Mouse (Mus musculus) MEL (cell line): ENCODE measurements around the gene Mov10. TPM values are rescaled to one million over a fixed set of nuclear protein-coding genes. Genes with fewer than 3 reads are reported as not detected.

ENCODE experiments used
- DNase-seq: peaks from one replicate; pipeline ENCODE4 v3.0.0; 2011; ENCODE audit warnings: low read depth, low spot score
- H3K27ac ChIP-seq: 2 replicates; pipeline ENCODE4 v1.5.1; 2012; ENCODE audit warnings: low read depth, mild to moderate bottlenecking, control low read depth, low read length, moderate library complexity; ENCODE audit not compliant: control insufficient read depth
- H3K27me3 ChIP-seq, 2 experiments: fragments of 150-350 bp in 1 of 2; sonication (generic) in 1 of 2; 2 replicates each; pipeline ENCODE4 v1.6.1; 2012; ENCODE audit warnings: low read length in 2 of 2, mild to moderate bottlenecking in 2 of 2, improper control_type of control experiment in 1 of 2, moderate library complexity in 1 of 2; ENCODE audit not compliant: insufficient read depth in 2 of 2, control insufficient read depth in 1 of 2
- H3K36me3 ChIP-seq, 2 experiments: 2 replicates each; pipeline ENCODE4 v1.6.1; 2012 to 2014; ENCODE audit warnings: low read length in 2 of 2, improper control_type of control experiment in 1 of 2, inconsistent platforms in 1 of 2, mild to moderate bottlenecking in 1 of 2; ENCODE audit not compliant: insufficient read depth in 2 of 2, control insufficient read depth in 1 of 2
- H3K4me1 ChIP-seq, 2 experiments: fragments of 150-350 bp in 1 of 2; sonication (generic) in 1 of 2; 2 replicates each; pipeline ENCODE4 v1.6.1; 2012; ENCODE audit warnings: low read length in 2 of 2, improper control_type of control experiment in 1 of 2, mild to moderate bottlenecking in 1 of 2; ENCODE audit not compliant: insufficient read depth in 2 of 2, control insufficient read depth in 1 of 2
- H3K4me3 ChIP-seq, 2 experiments: fragments of 150-350 bp in 1 of 2; sonication (generic) in 1 of 2; 2 replicates each; pipeline ENCODE4 v1.5.1; 2012; ENCODE audit warnings: low read depth in 2 of 2, low read length in 2 of 2, mild to moderate bottlenecking in 2 of 2, moderate library complexity in 2 of 2, control low read depth in 1 of 2, improper control_type of control experiment in 1 of 2; ENCODE audit not compliant: control insufficient read depth in 1 of 2, insufficient read depth in 1 of 2
- H3K79me2 ChIP-seq: 2 replicates; pipeline ENCODE4 v1.6.1; 2012; ENCODE audit warnings: mild to moderate bottlenecking, low read length, moderate library complexity; ENCODE audit not compliant: control insufficient read depth, poor library complexity, insufficient read depth
- H3K9ac ChIP-seq: 2 replicates; pipeline ENCODE4 v1.6.1; 2012; ENCODE audit warnings: low read depth, mild to moderate bottlenecking, control low read depth, low read length, moderate library complexity; ENCODE audit not compliant: control insufficient read depth, poor library complexity, severe bottlenecking
- H3K9me3 ChIP-seq: fragments of 150-350 bp; sonication (generic); replicated peaks from 2 replicates; pipeline ENCODE4 v1.6.1; 2012; ENCODE audit warnings: mild to moderate bottlenecking, low read length, improper control_type of control experiment, moderate library complexity; ENCODE audit not compliant: insufficient read depth
- BHLHE40 ChIP-seq: IDR thresholded peaks from 2 replicates; pipeline ENCODE4 v1.6.1; 2012; ENCODE audit warnings: low read depth, mild to moderate bottlenecking, inconsistent platforms, low read length, improper control_type of control experiment, borderline replicate concordance
- CHD1 ChIP-seq: IDR thresholded peaks from 2 replicates; pipeline ENCODE4 v1.6.1; 2012; ENCODE audit warnings: low read depth, mild to moderate bottlenecking, inconsistent platforms, low read length, improper control_type of control experiment
- CHD2 ChIP-seq: IDR thresholded peaks from 2 replicates; pipeline ENCODE4 v1.6.1; 2011; ENCODE audit warnings: low read length, improper control_type of control experiment
- CTCF ChIP-seq, 3 experiments: IDR thresholded peaks in 2 of 3; conservative IDR thresholded peaks in 1 of 3; 2 replicates each; pipeline ENCODE4 v1.5.1; 2011 to 2012; ENCODE audit warnings: low read length in 3 of 3, low read depth in 2 of 3, mild to moderate bottlenecking in 2 of 3, improper control_type of control experiment in 1 of 3, inconsistent platforms in 1 of 3, mixed read lengths in 1 of 3, moderate library complexity in 1 of 3; ENCODE audit not compliant: control insufficient read depth in 1 of 3, insufficient read depth in 1 of 3, poor library complexity in 1 of 3, severe bottlenecking in 1 of 3
- E2F4 ChIP-seq: IDR thresholded peaks from 2 replicates; pipeline ENCODE4 v1.6.1; 2011; ENCODE audit warnings: low read depth, low read length, improper control_type of control experiment, borderline replicate concordance
- ELF1 ChIP-seq: IDR thresholded peaks from 2 replicates; pipeline ENCODE4 v1.6.1; 2014; ENCODE audit warnings: low read depth, mild to moderate bottlenecking, inconsistent platforms, low read length, improper control_type of control experiment, moderate library complexity
- EP300 ChIP-seq, 2 experiments: IDR thresholded peaks; 2 replicates each; pipeline ENCODE4 v1.6.1; 2011; ENCODE audit warnings: improper control_type of control experiment in 2 of 2, low read length in 2 of 2, low read depth in 1 of 2, mild to moderate bottlenecking in 1 of 2
- ETS1 ChIP-seq: IDR thresholded peaks from 2 replicates; pipeline ENCODE4 v1.6.1; 2012; ENCODE audit warnings: low read depth, mild to moderate bottlenecking, inconsistent platforms, low read length, improper control_type of control experiment, moderate library complexity
- GABPA ChIP-seq: IDR thresholded peaks from 2 replicates; pipeline ENCODE4 v1.6.1; 2012; ENCODE audit warnings: low read depth, mild to moderate bottlenecking, inconsistent platforms, low read length, improper control_type of control experiment, moderate library complexity
- GATA1 ChIP-seq: IDR thresholded peaks from 2 replicates; pipeline ENCODE4 v1.6.1; 2011; ENCODE audit warnings: low read depth, low read length, improper control_type of control experiment
- HCFC1 ChIP-seq: IDR thresholded peaks from 2 replicates; pipeline ENCODE4 v1.6.1; 2012; ENCODE audit warnings: low read depth, mild to moderate bottlenecking, inconsistent platforms, low read length, improper control_type of control experiment, moderate library complexity
- JUND ChIP-seq: IDR thresholded peaks from 2 replicates; pipeline ENCODE4 v1.6.1; 2011; ENCODE audit warnings: low read depth, mild to moderate bottlenecking, improper control_type of control experiment, low read length
- KAT2A ChIP-seq: conservative IDR thresholded peaks from 2 replicates; pipeline ENCODE4 v1.6.1; 2012; ENCODE audit warnings: low read depth, low read length, improper control_type of control experiment, inconsistent platforms
- MAZ ChIP-seq: IDR thresholded peaks from 2 replicates; pipeline ENCODE4 v1.6.1; 2012; ENCODE audit warnings: low read depth, mild to moderate bottlenecking, inconsistent platforms, low read length, improper control_type of control experiment
- MXI1 ChIP-seq: IDR thresholded peaks from 2 replicates; pipeline ENCODE4 v1.6.1; 2011; ENCODE audit warnings: mild to moderate bottlenecking, low read depth, low read length, improper control_type of control experiment
- NELFE ChIP-seq: IDR thresholded peaks from 2 replicates; pipeline ENCODE4 v1.6.1; 2011; ENCODE audit warnings: low read depth, low read length, improper control_type of control experiment
- POLR2A ChIP-seq, 2 experiments: IDR thresholded peaks; 2 replicates each; pipeline ENCODE4 v1.6.1; 2011 to 2012; ENCODE audit warnings: low read length in 2 of 2, mild to moderate bottlenecking in 2 of 2, control low read depth in 1 of 2, improper control_type of control experiment in 1 of 2, low read depth in 1 of 2, moderate library complexity in 1 of 2; ENCODE audit not compliant: control insufficient read depth in 1 of 2, insufficient read depth in 1 of 2, poor library complexity in 1 of 2
- POLR2AphosphoS2 ChIP-seq: IDR thresholded peaks from 2 replicates; pipeline ENCODE4 v1.6.1; 2011; ENCODE audit warnings: low read length, improper control_type of control experiment
- RAD21 ChIP-seq: IDR thresholded peaks from 2 replicates; pipeline ENCODE4 v1.6.1; 2011; ENCODE audit warnings: mild to moderate bottlenecking, low read depth, low read length, improper control_type of control experiment
- RCOR1 ChIP-seq: IDR thresholded peaks from 2 replicates; pipeline ENCODE4 v1.6.1; 2012; ENCODE audit warnings: low read depth, mild to moderate bottlenecking, inconsistent platforms, low read length, improper control_type of control experiment
- SIN3A ChIP-seq: IDR thresholded peaks from 2 replicates; pipeline ENCODE4 v1.6.1; 2012; ENCODE audit warnings: low read length, improper control_type of control experiment, inconsistent platforms
- TAL1 ChIP-seq: IDR thresholded peaks from 2 replicates; pipeline ENCODE4 v1.6.1; 2012; ENCODE audit warnings: mild to moderate bottlenecking, inconsistent platforms, low read length, moderate library complexity, mixed read lengths
- TCF12 ChIP-seq: IDR thresholded peaks from 2 replicates; pipeline ENCODE4 v1.6.1; 2014; ENCODE audit warnings: low read depth, mild to moderate bottlenecking, inconsistent platforms, low read length, improper control_type of control experiment, moderate library complexity
- ZKSCAN1 ChIP-seq: IDR thresholded peaks from 2 replicates; pipeline ENCODE4 v1.6.1; 2012; ENCODE audit warnings: low read depth, mild to moderate bottlenecking, inconsistent platforms, low read length, improper control_type of control experiment, moderate library complexity
- ZNF384 ChIP-seq: IDR thresholded peaks from 2 replicates; pipeline ENCODE4 v1.6.1; 2012; ENCODE audit warnings: low read depth, mild to moderate bottlenecking, inconsistent platforms, low read length, improper control_type of control experiment
- polyA plus RNA-seq, 2 experiments: library from polyadenylated mRNA; stranded (reverse) in 1 of 2; unstranded in 1 of 2; fragments of >175 nt in 1 of 2; fragments of >200 nt in 1 of 2; gene quantifications; 2 replicates each; pipeline versions ENCODE4 v1.2.1 to v1.2.4; 2012; ENCODE audit warnings: low replicate concordance in 2 of 2, low read depth in 1 of 2; ENCODE audit not compliant: insufficient read length in 2 of 2, insufficient read depth in 1 of 2, missing spikeins in 1 of 2
- total RNA-seq: library from RNA; depleted of rRNA; stranded (reverse); fragments of 300-350 nt; gene quantifications from 2 replicates; pipeline ENCODE4 v1.2.3, GENCODE M21; 2012

The Mov10 gene
- total and polyA plus RNA-seq, 3 experiments: 7.1 to 32.5 TPM; not detected in 1

DNA sequence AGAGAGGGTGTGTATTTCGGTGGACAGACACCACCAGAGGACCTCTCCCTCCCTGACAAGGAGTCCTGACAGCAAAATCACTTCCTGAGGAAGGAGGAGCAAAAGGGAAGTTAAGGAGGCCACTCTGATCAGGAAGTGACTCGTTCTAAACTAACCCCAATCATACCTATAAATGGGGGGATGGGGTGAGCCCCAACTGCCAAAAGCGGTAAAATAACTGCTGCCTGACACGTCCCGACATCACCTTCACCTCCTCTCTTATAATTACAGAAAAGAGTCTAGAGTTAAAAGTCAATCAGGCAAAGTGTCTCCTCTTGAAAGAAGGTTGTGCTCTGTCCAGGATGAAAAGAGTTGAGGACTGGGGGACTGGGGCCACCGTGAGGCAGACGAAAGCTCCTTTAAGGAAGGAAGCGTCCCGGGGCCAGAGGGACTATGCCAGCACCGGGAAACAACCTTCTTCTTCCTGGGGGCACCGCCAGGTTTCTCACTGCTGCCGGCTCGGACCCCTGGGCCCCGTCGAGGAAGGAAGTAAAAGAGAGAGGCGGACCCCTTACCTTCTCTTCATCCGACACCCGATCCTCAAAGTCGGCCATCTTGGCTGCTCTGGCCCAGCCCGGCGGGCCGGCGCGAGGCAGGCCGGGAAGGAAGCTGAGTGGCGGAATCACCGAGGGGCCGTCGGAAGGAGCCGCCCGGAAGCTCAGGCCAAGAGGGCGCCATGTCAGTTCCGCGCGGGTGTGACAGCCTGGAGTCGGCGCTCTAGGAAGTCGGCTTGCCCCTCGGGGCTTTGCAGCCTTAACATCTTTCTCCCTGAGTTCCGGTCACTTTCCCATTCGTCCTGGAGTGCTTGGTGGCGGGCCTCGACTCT lies 45.7 kb upstream of the Mov10 start, which contains the start of the genes St7l and Capza1 (continued):
- TF ChIP-seq MAZ (peak; percentile 64), KAT2A (peak; percentile 41; the same call in 1 of the 2 replicates), CHD2 (peak; percentile 65), TAL1 (no peak), GABPA (no peak), POLR2A (IDR thresholded peaks at IDR 0.05; ENCODE audit: control insufficient read depth in 1 of 2, insufficient read depth in 1 of 2, low read depth in 1 of 2, low read length in 2 of 2, poor library complexity in 1 of 2) (peak; percentile 69 to 78), ZNF384 (no peak), CHD1 (no peak; the same call in 1 of the 2 replicates), HCFC1 (peak; percentile 83), EP300 (IDR thresholded peaks at IDR 0.05; ENCODE audit: low read depth in 1 of 2, low read length in 2 of 2) (peak; percentile 58 to 82), ZKSCAN1 (no peak), BHLHE40 (peak; percentile 33; the same call in 1 of the 2 replicates), ELF1 (peak; percentile 84), SIN3A (peak; percentile 89), JUND (no peak), NELFE (peak; percentile 74), E2F4 (peak; percentile 42), CTCF (IDR thresholded peaks at IDR 0.05 in 2 of 3, conservative IDR thresholded peaks at IDR 0.05 in 1 of 3; ENCODE audit: control insufficient read depth in 1 of 3, insufficient read depth in 1 of 3, low read depth in 2 of 3, low read length in 3 of 3, poor library complexity in 1 of 3, severe bottlenecking in 1 of 3) (no peak)

DNA sequence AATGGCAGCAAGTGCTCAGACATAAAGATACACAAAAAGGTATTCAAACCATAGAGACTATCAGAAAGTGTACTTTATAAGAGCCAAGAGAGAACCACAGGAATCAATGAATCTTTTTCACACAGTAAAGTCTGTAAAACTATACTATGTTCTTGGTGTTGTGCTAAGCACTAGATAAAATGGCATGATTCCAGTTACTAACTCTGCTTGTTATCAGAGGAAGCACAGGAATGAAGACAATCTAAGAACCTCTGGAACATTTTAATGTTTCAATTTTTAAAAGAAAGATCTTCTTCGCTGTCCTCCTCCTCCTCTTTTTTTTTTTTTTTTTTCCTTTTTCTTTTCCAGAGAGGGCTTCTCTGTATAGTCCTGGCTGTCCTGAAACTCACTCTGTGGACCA lies 40.2 kb upstream of the Mov10 start:
- TF ChIP-seq POLR2AphosphoS2: 0 out of 2 replicates have a peak, but pooled peaks have one; percentile 46
- TF ChIP-seq MXI1: peak; percentile 59
- TF ChIP-seq RCOR1: peak; percentile 92
- TF ChIP-seq GATA1: peak; percentile 91
- TF ChIP-seq RAD21: no peak
- no peak for TF ChIP-seq POLR2A (IDR thresholded peaks at IDR 0.05; ENCODE audit: control insufficient read depth in 1 of 2, insufficient read depth in 1 of 2, low read depth in 1 of 2, low read length in 2 of 2, poor library complexity in 1 of 2)
- TF ChIP-seq ZNF384: peak; percentile 84
- peak; percentile 52; the same call in 1 of the 2 replicates for TF ChIP-seq BHLHE40
- TF ChIP-seq TAL1: peak; percentile 74
- TF ChIP-seq ELF1: no peak
- TF ChIP-seq EP300 (IDR thresholded peaks at IDR 0.05; ENCODE audit: low read depth in 1 of 2, low read length in 2 of 2): peak; percentile 86 to 90
- no peak for TF ChIP-seq ZKSCAN1
- TF ChIP-seq ETS1: peak; percentile 89
- TF ChIP-seq SIN3A: peak; percentile 85
- peak; percentile 89 for TF ChIP-seq TCF12
- peak overlapping the region; percentile 57 for H3K27ac ChIP-seq
- peaks cover 6 to 84% of the 10 kb centered on the region in 2 experiments for H3K36me3 ChIP-seq
- peak overlapping the region in 1 of 2 experiments; percentile 14; a peak in 1 of 4 replicates for H3K4me3 ChIP-seq
- no peaks in the 10 kb centered on the region for H3K9me3 ChIP-seq
- H3K79me2 ChIP-seq: peaks cover 78% of the 10 kb centered on the region
- peak; percentile 73 for DNase-seq
- H3K27me3 ChIP-seq: no peaks in the 10 kb centered on the region
- peaks cover 22 to 47% of the 10 kb centered on the region in 2 experiments for H3K4me1 ChIP-seq
- H3K9ac ChIP-seq: no peak overlapping the region
